ENCODE assay signal across 16 mouse cellular contexts in the genomic region with DNA sequence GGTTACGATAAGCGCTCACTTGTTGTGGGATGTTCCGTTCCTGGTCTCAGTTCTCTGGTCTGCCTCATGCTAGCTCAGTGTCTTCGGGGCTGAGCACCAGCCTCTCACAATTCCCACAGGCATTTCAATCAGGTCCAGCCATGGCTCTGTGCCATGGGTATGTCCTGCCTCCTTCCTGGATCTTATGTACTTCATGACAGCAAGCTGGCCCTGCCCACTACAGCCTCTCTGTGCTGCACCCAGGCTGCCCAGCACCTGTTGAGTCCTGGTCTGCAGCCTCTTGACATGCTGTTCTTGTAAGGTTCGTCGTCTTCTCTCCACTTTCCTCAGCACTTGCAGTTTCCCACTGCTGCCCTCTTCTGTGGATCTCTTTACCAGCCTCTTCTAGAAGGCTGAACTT.
DNase-seq lines count a peak whose midpoint lies in the region; ATAC-seq and TF ChIP-seq lines count a peak whose summit lies in the region.
"Had no signal": no experiment of that assay in that cellular context is flagged by ENCODE, and none has a peak within 500 bp of the region (broad histone marks: within the 10 kb centered on the region; RNA-seq: fewer than 3 reads in every experiment).

No protein-coding gene starts in this region.

- no peaks in the 10 kb centered on the region for H3K9me3 ChIP-seq in hindbrain, postnatal 0 days (ENCODE audit: low read length)
- H3K9me3 ChIP-seq in hindbrain, embryonic 12.5 days (replicated peaks): no peaks in the 10 kb centered on the region
- H3K9me3 ChIP-seq: embryonic facial prominence, embryonic 10.5 days had no signal

- no peak for ATAC-seq in hindbrain, postnatal 0 days
- no peak for ATAC-seq in hindbrain, embryonic 12.5 days (ENCODE audit: low FRiP score)

- no peaks in the 10 kb centered on the region for H3K4me1 ChIP-seq in hindbrain, postnatal 0 days (ENCODE audit: insufficient read depth, low read length)
- H3K4me1 ChIP-seq in hindbrain, embryonic 12.5 days: peaks cover 4% of the 10 kb centered on the region; the same call in 1 of the 2 replicates
- H3K4me1 ChIP-seq: embryonic facial prominence, embryonic 10.5 days had no signal

- no peak overlapping the region for H3K4me2 ChIP-seq in hindbrain, postnatal 0 days (ENCODE audit: low read depth, low read length)
- no peak overlapping the region for H3K4me2 ChIP-seq in hindbrain, embryonic 12.5 days (replicated peaks)
- H3K4me2 ChIP-seq: lung, embryonic 14.5 days; midbrain, embryonic 11.5 days had no signal

- TF ChIP-seq CTCF in hindbrain, postnatal 0 days (IDR thresholded peaks at IDR 0.05; ENCODE audit: low read depth): peak; percentile 19; the same call in 1 of the 2 replicates

- no peaks in the 10 kb centered on the region for H3K36me3 ChIP-seq in hindbrain, postnatal 0 days (ENCODE audit: insufficient read depth, low read length)
- peaks cover 4% of the 10 kb centered on the region; the same call in 1 of the 2 replicates for H3K36me3 ChIP-seq in hindbrain, embryonic 12.5 days
- H3K36me3 ChIP-seq: G1E had no signal

- no peaks in the 10 kb centered on the region for H3K27me3 ChIP-seq in hindbrain, postnatal 0 days (ENCODE audit: insufficient read depth, low read length)
- H3K27me3 ChIP-seq in hindbrain, embryonic 12.5 days: no peaks in the 10 kb centered on the region

- H3K4me3 ChIP-seq in hindbrain, postnatal 0 days (ENCODE audit: low read length): no peak overlapping the region
- H3K4me3 ChIP-seq in hindbrain, embryonic 12.5 days: no peak overlapping the region
- H3K4me3 ChIP-seq: embryonic facial prominence, embryonic 10.5 days had no signal

- no peak overlapping the region for H3K27ac ChIP-seq in hindbrain, postnatal 0 days
- no peak overlapping the region for H3K27ac ChIP-seq in hindbrain, embryonic 12.5 days
- H3K27ac ChIP-seq: embryonic facial prominence, embryonic 10.5 days had no signal

- no peak overlapping the region for H3K9ac ChIP-seq in hindbrain, postnatal 0 days (replicated peaks; ENCODE audit: low read length)
- no peak overlapping the region for H3K9ac ChIP-seq in hindbrain, embryonic 12.5 days
- H3K9ac ChIP-seq: lung, embryonic 14.5 days had no signal

- 83% methylated on average over 6 of the region's 6 CpGs for WGBS in hindbrain, postnatal 0 days
- 93% methylated on average over 6 of the region's 6 CpGs for WGBS in hindbrain, embryonic 12.5 days

- DNase-seq in gastrocnemius, adult 18-20 months (ENCODE audit: low spot score): peak; percentile 24
- DNase-seq in gastrocnemius, adult 8-10 months (ENCODE audit: low spot score in 2 of 2): no peak
- DNase-seq in hindbrain, postnatal 0 days (ENCODE audit: low spot score): peak; percentile 25
- peak; percentile 8 for DNase-seq in lung, postnatal 25 days (ENCODE audit: low spot score)
- no peak for DNase-seq in lung, postnatal 14 days
- peak; percentile 39 for DNase-seq in kidney, postnatal 14 days
- DNase-seq in urinary bladder, postnatal 4 days (ENCODE audit: low spot score in 2 of 2): no peak
- DNase-seq: cerebellum, adult 2 months; gastrocnemius, postnatal 10 days; layer of hippocampus, postnatal 36 days; lung, embryonic 14.5 days; thymus, postnatal 4 days had no signal

Comparison
In these comparisons a context has a peak if more than half of its experiments do, and no peak if none do; other contexts are left out.
1. DNase-seq: peak in gastrocnemius, adult 18-20 months (single experiment), hindbrain, postnatal 0 days (single experiment), lung, postnatal 25 days (single experiment) and kidney, postnatal 14 days (single experiment); none in gastrocnemius, adult 8-10 months (0 of 2), lung, postnatal 14 days (single experiment) and urinary bladder, postnatal 4 days (0 of 2).